Mouse (Mus musculus) brain, embryonic 14.5 days (tissue): ENCODE results near the gene Ccdc33.

ENCODE experiments used
- CTCF ChIP-seq: fragments of 200-500 bp; IDR thresholded peaks from 2 replicates; pipeline ENCODE4 v1.5.1; 2012; ENCODE audit warnings: inconsistent platforms, mild to moderate bottlenecking, moderate library complexity, borderline replicate concordance; ENCODE audit not compliant: insufficient read depth, insufficient read length; ENCODE audit errors: extremely low read depth
- POLR2A ChIP-seq: fragments of 200-500 bp; IDR thresholded peaks from 2 replicates; pipeline ENCODE4 v1.6.1; 2012; ENCODE audit warnings: mild to moderate bottlenecking, inconsistent platforms, borderline replicate concordance; ENCODE audit not compliant: poor library complexity, insufficient read depth, insufficient read length, severe bottlenecking; ENCODE audit errors: extremely low read depth

DNA sequence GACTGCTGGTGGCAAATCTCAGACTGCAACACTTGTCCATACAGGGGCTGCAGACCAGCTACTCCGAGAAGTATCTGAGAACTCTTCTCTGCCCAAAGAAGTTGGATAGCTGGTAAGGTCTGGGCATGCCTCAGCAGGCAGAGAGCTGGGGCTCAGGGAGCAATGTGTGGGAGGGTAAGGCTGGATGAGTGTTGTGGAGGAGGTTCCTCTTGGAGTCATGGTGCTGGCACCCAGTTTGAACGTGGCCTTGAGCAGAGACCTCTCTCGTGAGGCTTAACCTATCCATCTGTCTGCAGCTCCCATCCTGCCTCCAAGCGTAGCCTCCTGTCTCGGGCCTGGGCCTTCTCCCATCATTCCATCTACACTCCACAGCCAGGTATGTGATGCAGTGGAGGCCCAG lies 26.8 kb upstream of the Ccdc33 start:
- TF ChIP-seq POLR2A (no peak), CTCF (no peak)
